Mouse (Mus musculus) left cerebral cortex, postnatal 36 days (tissue): Measurements from ENCODE around the gene Rabgap1l. TPM values are rescaled to one million over a fixed set of nuclear protein-coding genes. Genes with fewer than 3 reads are reported as not detected.

Source experiments
- DNase-seq, 2 experiments: peaks; one replicate each; pipeline ENCODE4 v3.0.0; 2021 to 2022; ENCODE audit warnings: low spot score in 2 of 2, mixed read lengths in 1 of 2
- intact Hi-C: fragments of 180-260 bp; cut with DNase I; formaldehyde crosslinking; loops from one replicate; pipeline ENCODE4 v1.15.1; 2025
- total RNA-seq, 2 experiments: library from RNA; stranded (reverse); gene quantifications; 2 replicates each; pipeline ENCODE4 v1.2.3; 2021

Gene Rabgap1l
- total RNA-seq, 2 experiments from 2014 or later: 190 to 205 TPM

- DNase-seq: peak in 1 of 2 experiments; percentile 30
- intact Hi-C loops: loop anchor here (5.0 kb wide), 1 partner anchor 116 kb away; the partner anchor contains the start of gene Rc3h1
Observed at GRCm38 (mm10) chr1:160791381-160792155, 1.4 kb downstream of the Rabgap1l start.

GRCm38 (mm10) chr1:160790630-160791029 is 2.4 kb downstream of the Rabgap1l start:
- intact Hi-C loops: loop anchor here (5.0 kb wide), 1 partner anchor 117 kb away; the partner anchor contains the start of gene Rc3h1
- no peak for DNase-seq

GRCm38 (mm10) chr1:160789876-160790275 is 3.1 kb downstream of the Rabgap1l start:
- no peak for DNase-seq
- intact Hi-C loops: loop anchor here (5.0 kb wide), 1 partner anchor 117 kb away; the partner anchor contains the start of gene Rc3h1

GRCm38 (mm10) chr1:160787926-160788325 is 5.1 kb downstream of the Rabgap1l start:
- DNase-seq: no peak
- intact Hi-C loops: no loop called here

GRCm38 (mm10) chr1:160787164-160787563 is 5.8 kb downstream of the Rabgap1l start:
- intact Hi-C loops: no loop called here
- no peak for DNase-seq

GRCm38 (mm10) chr1:160786571-160786970 is 6.4 kb downstream of the Rabgap1l start:
- intact Hi-C loops: no loop called here
- no peak for DNase-seq

- no peak for DNase-seq
- intact Hi-C loops: no loop called here
Observed at GRCm38 (mm10) chr1:160785681-160786225, 7.3 kb downstream of the Rabgap1l start.

- intact Hi-C loops: no loop called here
Observed at GRCm38 (mm10) chr1:160784122-160784521, 8.9 kb downstream of the Rabgap1l start.

GRCm38 (mm10) chr1:160774166-160774565 is 18.8 kb downstream of the Rabgap1l start:
- intact Hi-C loops: no loop called here
- no peak for DNase-seq

More at GRCm38 (mm10) chr1:160784122-160784521, 8.9 kb downstream of the Rabgap1l start:
- DNase-seq: no peak

- intact Hi-C loops: no loop called here
- no peak for DNase-seq
Observed at GRCm38 (mm10) chr1:160765565-160765964, 27.4 kb downstream of the Rabgap1l start.

- DNase-seq: no peak
- intact Hi-C loops: loop anchor here (5.0 kb wide), 1 partner anchor 104 kb away; no protein-coding TSS in a partner anchor
Observed at GRCm38 (mm10) chr1:160758243-160758642, 34.8 kb downstream of the Rabgap1l start.

- intact Hi-C loops: loop anchor here (5.0 kb wide), 1 partner anchor 107 kb away; no protein-coding TSS in a partner anchor
- DNase-seq: no peak
Observed at GRCm38 (mm10) chr1:160755359-160755758, 37.7 kb downstream of the Rabgap1l start.

GRCm38 (mm10) chr1:160750629-160751028 is 42.4 kb downstream of the Rabgap1l start:
- DNase-seq: no peak
- intact Hi-C loops: no loop called here

- DNase-seq: no peak
- intact Hi-C loops: no loop called here
Observed at GRCm38 (mm10) chr1:160746786-160747185, 46.2 kb downstream of the Rabgap1l start.

GRCm38 (mm10) chr1:160745238-160745930 is 47.6 kb downstream of the Rabgap1l start:
- intact Hi-C loops: no loop called here
- DNase-seq: no peak

GRCm38 (mm10) chr1:160744009-160744408 is 49.0 kb downstream of the Rabgap1l start:
- DNase-seq: no peak
- intact Hi-C loops: loop anchor here (5.0 kb wide), 1 partner anchor 118 kb away; no protein-coding TSS in a partner anchor

- intact Hi-C loops: loop anchor here (2.0 to 5.0 kb wide), 2 partner anchors 119 to 192 kb away; no protein-coding TSS in a partner anchor
- peak in 1 of 2 experiments; percentile 39 for DNase-seq
Observed at GRCm38 (mm10) chr1:160743229-160743628, 49.8 kb downstream of the Rabgap1l start.

- DNase-seq: no peak
- intact Hi-C loops: loop anchor here (5.0 kb wide), 1 partner anchor 122 kb away; no protein-coding TSS in a partner anchor
Observed at GRCm38 (mm10) chr1:160740650-160741049, 52.4 kb downstream of the Rabgap1l start.

- intact Hi-C loops: no loop called here
- no peak for DNase-seq
Observed at GRCm38 (mm10) chr1:160734743-160735142, 58.3 kb downstream of the Rabgap1l start.

- intact Hi-C loops: no loop called here
- DNase-seq: no peak
Observed at GRCm38 (mm10) chr1:160729944-160730343, 63.1 kb downstream of the Rabgap1l start.
